Comparison of ENCODE assay signal across 18 mouse cellular contexts in the genomic region with DNA sequence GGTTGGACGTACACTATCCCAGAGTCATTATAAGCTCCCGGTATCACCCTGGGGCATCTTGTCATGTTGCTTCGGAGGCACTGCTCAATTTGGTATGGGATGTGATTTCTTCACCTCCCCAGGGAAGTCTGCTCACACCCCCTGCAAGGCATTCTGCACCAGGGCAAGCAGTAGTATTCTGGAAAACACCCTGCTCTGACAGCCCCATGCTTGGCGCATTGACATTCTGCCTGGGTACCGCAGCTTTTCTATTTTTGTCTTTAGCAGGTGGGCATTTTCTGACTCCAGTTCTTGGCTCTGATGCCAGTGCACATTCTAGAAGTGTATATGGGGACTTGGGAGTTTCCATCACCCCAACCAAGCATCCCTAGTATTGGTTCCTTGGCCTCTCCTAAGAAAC.
"Had no signal": no experiment of that assay in that cellular context is flagged by ENCODE, and none has a peak within 500 bp of the region (broad histone marks: within the 10 kb centered on the region; RNA-seq: fewer than 3 reads in every experiment).

No protein-coding gene starts in this region.

- DNase-seq: kidney, adult 11 months; kidney, adult 8-10 months; kidney, postnatal 10 days; kidney, postnatal 36 days; layer of hippocampus, postnatal 36 days; liver, embryonic 13.5 days; lung, adult 2 months; lung, postnatal 14 days; lung, postnatal 4 days; retina, postnatal 1 day; right cerebral cortex, postnatal 25 days; spleen, adult 18-20 months; thymus, postnatal 25 days had no signal

- H3K36me3 ChIP-seq: kidney, embryonic 15.5 days; liver, embryonic 13.5 days; neural tube, embryonic 13.5 days; stomach, embryonic 15.5 days had no signal

- H3K27ac ChIP-seq: kidney, embryonic 15.5 days; left cerebral cortex, adult 2 months; liver, embryonic 13.5 days; neural tube, embryonic 13.5 days; stomach, embryonic 15.5 days had no signal

- H3K9me3 ChIP-seq: kidney, embryonic 15.5 days; neural tube, embryonic 13.5 days; stomach, embryonic 15.5 days had no signal

- H3K4me3 ChIP-seq: kidney, embryonic 15.5 days; left cerebral cortex, adult 2 months; liver, embryonic 13.5 days; myocyte; neural tube, embryonic 13.5 days; stomach, embryonic 15.5 days had no signal

- H3K9ac ChIP-seq: kidney, embryonic 15.5 days; liver, embryonic 13.5 days; neural tube, embryonic 13.5 days; stomach, embryonic 15.5 days had no signal

- H3K4me1 ChIP-seq: kidney, embryonic 15.5 days; liver, embryonic 13.5 days; stomach, embryonic 15.5 days had no signal

- H3K4me2 ChIP-seq: kidney, embryonic 15.5 days; liver, embryonic 13.5 days; neural tube, embryonic 13.5 days; stomach, embryonic 15.5 days had no signal

- H3K27me3 ChIP-seq: kidney, embryonic 15.5 days; liver, embryonic 13.5 days; neural tube, embryonic 13.5 days; stomach, embryonic 15.5 days had no signal
